Mouse (Mus musculus): ENCODE results near the gene Tnrc18. TPM values are rescaled to one million over a fixed set of nuclear protein-coding genes. Genes with fewer than 3 reads are reported as not detected.

Gene Tnrc18
- total RNA-seq, 2 experiments from 2014 or later = 15.1 to 21.8 TPM

DNA sequence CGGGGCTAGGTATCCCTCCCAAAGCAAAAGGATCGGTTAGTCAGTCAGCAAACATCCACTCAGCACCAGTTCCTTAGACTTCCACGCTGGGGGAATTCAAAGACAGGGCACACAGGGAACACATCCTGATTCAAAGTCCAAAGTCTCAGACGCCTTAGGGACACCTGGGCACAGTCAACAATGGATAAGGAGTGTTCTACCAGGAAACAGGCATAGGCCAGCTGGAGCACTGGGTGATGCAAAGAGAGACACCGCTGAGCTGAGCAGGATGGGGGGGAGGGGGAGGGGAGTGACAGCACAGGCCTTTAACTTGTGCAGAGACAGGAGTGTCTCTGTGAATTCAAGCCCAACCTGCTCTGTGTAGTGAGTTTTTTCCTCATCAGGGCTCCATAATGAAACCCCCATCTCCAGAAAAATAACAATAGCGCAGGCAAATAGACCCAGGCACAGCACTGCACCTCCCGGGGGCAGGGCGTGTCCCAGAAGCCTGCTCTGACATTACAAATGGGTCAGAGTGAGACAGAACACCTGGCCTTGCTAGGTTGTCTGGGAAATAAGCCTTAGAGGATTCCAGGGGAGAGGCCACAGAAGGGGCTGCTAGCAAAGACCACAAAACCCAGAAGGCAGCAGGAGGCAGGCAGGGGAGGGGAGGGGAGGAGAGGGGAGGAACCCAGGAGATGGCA lies 34.9 kb downstream of the Tnrc18 start:
- no peak for ATAC-seq (replicated peaks; ENCODE audit: low FRiP score, poor library complexity, severe bottlenecking)

- ATAC-seq (replicated peaks; ENCODE audit: low FRiP score, poor library complexity, severe bottlenecking) = no peak
Measured at GRCm38 (mm10) chr5:142780579-142780978, 36.9 kb downstream of the Tnrc18 start.

GRCm38 (mm10) chr5:142778871-142779270 lies 38.6 kb downstream of the Tnrc18 start:
- no peak for ATAC-seq (replicated peaks; ENCODE audit: low FRiP score, poor library complexity, severe bottlenecking)

DNA sequence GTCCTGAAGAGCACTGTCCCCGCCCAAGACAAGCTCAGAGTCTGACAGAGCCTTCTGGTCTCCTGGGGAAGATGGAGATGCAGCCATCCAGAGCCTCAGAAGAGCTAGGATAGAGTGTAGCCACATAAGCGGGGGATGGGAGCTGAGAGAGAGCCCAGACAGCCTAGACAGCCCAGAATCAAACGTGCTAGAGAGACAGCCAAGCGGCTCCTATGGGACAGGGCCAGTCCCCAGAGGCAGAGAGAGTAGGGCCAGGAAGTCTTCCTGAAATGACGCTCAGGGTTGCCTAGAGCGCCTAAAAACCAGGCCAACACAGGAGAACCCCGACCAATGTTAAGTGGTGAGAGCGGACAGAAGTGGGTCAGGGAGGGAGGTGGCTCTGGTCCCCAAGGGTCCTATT lies 39.3 kb downstream of the Tnrc18 start:
- ATAC-seq (replicated peaks; ENCODE audit: low FRiP score, poor library complexity, severe bottlenecking) = no peak

DNA sequence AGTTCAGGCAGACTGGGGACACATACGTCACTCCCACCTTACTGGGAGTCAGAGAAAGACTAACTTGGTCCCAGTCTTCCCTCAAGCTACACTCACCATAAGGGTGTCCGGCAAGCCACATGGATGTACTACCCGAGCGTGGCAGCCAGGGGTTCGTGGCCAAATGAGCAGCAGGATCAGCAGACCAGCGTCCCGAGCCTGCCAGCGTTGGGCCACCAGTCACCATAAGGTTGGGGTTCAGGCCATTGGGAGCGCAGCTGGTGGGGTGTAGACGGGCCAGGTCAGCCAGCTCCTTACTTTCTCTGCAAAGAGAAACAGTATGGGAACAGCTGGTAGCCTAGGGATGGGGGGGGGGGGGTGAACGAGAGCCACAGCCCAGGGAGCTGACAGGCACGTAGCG lies 41.4 kb downstream of the Tnrc18 start:
- no peak for ATAC-seq (replicated peaks; ENCODE audit: low FRiP score, poor library complexity, severe bottlenecking)

DNA sequence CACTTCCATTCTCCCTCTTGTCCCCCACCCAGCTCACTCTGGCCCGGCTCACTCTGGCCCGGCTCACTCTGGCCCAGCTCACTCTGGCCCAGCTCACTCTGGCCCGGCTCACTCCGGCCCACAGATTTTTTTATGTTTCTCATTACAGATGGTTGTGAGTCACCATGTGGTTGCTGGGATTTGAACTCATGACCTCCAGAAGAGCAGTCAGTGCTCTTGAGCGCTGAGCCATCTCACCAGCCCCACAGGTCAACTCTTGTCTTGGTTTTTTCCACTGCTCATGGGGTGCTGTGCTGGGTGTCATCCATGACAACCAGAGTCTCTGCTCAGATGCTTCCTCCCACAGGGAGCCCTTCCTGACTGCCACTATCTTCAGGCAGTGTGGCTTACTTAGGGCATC lies 42.7 kb downstream of the Tnrc18 start:
- no peak for ATAC-seq (replicated peaks; ENCODE audit: low FRiP score, poor library complexity, severe bottlenecking)

- ATAC-seq (replicated peaks; ENCODE audit: low FRiP score, poor library complexity, severe bottlenecking) = peak; percentile 97
Measured at GRCm38 (mm10) chr5:142771964-142772363, 45.5 kb downstream of the Tnrc18 start.

DNA sequence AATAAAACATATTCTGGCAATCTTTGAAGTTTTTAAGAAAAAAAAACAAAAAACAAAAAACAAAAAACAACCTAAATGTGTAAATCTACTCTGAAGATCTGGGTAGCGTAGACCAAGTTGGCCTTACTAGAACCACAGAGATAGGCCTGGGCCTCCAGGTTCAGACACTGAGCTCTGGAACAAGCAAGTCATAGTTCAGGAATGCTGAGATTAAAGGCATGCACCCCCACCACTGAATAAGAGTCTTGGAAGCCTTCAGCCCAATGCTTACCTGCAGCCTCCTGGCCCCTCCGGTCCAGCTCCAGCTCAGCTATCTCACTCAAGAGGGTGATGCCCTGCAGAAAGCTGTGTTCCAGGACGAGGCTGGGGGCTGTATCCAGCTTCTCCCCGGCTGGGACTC lies 46.4 kb downstream of the Tnrc18 start:
- no peak for ATAC-seq (replicated peaks; ENCODE audit: low FRiP score, poor library complexity, severe bottlenecking)

DNA sequence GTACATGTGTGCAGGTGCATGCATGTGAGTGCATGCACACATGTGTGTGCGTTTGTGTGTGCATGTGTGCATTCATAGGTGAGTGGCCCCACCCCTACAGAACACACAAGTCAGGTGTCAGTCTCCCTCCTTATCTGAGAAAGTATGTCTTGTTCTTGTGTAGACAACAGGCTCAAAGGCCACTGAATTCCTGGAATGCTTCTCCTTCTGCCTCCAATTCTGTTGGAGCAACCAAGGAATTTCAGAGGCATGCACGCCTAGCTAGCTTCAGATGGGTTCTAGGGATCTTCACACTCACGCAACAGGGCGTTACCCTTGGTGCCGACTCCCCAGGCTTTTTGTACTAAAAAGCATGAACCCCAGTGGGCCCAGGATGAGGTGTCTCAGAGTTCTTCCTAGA lies 47.8 kb downstream of the Tnrc18 start:
- no peak for ATAC-seq (replicated peaks; ENCODE audit: low FRiP score, poor library complexity, severe bottlenecking)

GRCm38 (mm10) chr5:142768352-142769267 lies 48.9 kb downstream of the Tnrc18 start:
- ATAC-seq (replicated peaks; ENCODE audit: low FRiP score, poor library complexity, severe bottlenecking) = no peak

DNA sequence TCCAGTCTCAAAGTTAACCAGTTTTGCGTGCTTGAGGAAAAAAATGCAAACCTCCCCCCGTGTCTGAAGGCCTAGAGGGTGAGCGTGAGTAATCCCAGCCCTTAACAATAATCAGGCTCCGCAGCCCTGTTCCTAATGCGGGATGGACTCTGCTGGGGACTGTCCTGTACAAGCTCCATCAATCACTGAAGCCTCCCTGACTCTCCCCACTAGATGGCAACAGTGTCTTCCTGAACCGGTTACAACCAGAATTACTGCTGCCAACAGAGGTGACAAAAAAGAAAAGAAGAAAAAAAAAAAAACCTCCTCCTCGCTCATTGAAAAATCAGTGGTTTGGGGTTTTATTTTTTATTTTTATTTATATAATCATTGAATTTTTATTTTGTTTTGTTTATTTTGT lies 49.5 kb downstream of the Tnrc18 start:
- ATAC-seq (replicated peaks; ENCODE audit: low FRiP score, poor library complexity, severe bottlenecking) = no peak

GRCm38 (mm10) chr5:142766708-142767107 lies 50.8 kb downstream of the Tnrc18 start:
- no peak for ATAC-seq (replicated peaks; ENCODE audit: low FRiP score, poor library complexity, severe bottlenecking)

GRCm38 (mm10) chr5:142764889-142765288 lies 52.6 kb downstream of the Tnrc18 start:
- no peak for ATAC-seq (replicated peaks; ENCODE audit: low FRiP score, poor library complexity, severe bottlenecking)

DNA sequence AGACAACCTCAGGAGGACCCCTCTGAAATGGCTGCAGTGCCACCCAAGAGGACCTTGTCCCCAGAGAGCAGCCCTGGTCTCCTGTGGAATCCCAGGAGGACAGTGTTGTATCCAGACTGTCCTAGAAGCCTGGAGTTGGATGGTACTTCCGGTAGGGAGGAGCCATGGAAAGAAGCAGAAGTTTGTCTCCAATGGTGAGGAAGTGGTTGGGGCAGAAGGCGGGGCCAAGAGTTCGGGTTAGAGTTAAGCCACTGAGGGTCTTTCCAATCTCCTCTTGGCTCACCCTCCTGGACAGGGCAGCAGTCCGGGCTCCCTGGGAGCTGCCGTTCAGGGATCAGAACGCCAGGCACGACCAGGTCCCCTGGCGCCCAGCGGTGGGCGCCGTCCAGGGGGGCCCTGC lies 53.2 kb downstream of the Tnrc18 start:
- ATAC-seq (replicated peaks; ENCODE audit: low FRiP score, poor library complexity, severe bottlenecking) = no peak

GRCm38 (mm10) chr5:142762082-142762807 lies 55.2 kb downstream of the Tnrc18 start:
- no peak for ATAC-seq (replicated peaks; ENCODE audit: low FRiP score, poor library complexity, severe bottlenecking)

DNA sequence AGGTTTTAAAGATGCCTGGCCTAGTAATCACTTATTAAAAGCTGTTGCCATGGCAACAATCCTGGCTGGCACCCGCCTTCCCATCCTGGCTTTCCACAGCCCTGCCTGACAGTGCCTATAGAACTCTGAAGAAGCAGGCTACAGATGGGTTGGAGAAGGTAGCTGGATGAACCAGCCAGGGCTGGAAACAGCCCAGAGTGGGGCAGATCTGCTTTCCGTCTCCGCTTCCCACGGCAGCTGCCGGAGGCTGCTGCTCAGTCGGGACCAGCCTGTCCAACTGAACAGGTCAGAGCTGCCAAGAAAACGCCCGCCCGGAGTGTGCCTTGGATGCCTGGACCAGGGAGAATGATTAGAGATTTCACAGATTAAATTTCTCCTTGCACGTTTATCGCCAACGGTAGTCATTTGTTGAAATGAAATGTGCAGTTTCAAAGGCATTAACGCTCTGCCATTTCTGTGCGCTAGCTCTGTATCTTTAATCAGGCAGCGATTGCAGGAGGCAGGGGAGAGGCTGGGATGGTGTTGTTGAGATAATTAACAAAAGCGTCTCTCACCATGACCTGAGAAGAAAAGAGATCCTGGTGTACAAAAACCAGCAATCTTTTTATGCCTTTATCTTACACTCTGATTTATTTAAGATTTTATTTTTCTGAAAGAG lies 56.0 kb downstream of the Tnrc18 start:
- ATAC-seq (replicated peaks; ENCODE audit: low FRiP score, poor library complexity, severe bottlenecking) = no peak

DNA sequence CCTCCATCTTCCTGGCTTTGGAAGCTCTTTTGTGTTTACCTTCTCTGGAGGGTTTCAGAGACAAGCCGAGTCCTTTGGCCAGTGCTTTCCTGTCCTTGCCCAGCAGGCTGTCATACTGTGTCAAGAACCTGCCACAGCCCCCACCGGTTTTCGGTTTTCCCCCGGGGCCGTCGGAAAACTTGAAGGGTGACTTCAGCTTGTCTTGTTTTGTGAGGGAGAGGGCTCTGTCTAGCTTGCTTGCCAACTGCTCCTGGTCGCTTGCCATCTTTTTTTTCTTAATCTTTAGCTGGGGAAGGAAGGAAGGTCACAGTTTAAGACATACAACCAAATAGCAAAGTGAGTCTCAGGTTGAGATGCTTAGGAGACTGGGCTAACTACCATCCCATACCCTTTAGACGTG lies 57.7 kb downstream of the Tnrc18 start:
- no peak for ATAC-seq (replicated peaks; ENCODE audit: low FRiP score, poor library complexity, severe bottlenecking)

DNA sequence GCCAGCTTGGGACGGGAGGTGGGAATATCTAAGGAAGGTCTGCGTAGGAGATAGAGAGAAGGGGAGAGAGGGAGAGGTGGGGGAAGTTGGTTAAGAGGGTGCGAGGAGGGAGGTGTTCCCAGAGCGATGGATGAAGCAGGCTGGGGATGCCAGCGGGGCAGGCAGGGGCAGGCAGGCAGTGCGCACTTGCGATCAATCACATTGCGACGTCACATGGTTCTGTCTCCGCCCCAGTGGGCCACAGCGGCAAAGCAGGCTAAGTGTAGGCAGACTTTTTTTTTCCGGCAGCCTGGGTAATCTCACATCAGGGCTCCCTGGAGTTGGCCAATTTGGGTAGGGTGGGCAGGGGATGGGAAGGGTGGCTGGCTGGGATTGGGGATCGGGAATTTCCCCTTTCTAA lies 65.2 kb downstream of the Tnrc18 start:
- no peak for ATAC-seq (replicated peaks; ENCODE audit: low FRiP score, poor library complexity, severe bottlenecking)

DNA sequence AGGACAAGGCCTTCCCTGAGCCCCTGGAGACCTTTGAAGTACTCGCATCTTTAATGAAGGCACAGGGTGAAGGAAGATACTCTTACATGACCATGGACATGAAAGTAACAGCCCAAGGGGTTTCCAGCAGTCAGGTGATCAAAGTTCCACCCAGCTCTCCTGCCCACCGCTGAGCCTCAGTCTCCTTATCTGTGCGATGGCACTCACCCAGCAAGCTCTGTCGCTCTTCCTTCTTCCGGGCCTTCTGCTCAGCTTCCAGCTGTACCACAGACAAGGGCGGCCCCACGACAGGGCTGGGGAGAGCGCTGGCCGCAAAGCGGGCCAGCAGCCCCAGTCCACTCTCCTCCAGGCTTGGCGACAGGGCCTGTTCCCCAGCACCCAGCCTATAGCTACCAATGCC lies 67.3 kb downstream of the Tnrc18 start:
- no peak for ATAC-seq (replicated peaks; ENCODE audit: low FRiP score, poor library complexity, severe bottlenecking)

- no peak for ATAC-seq (replicated peaks; ENCODE audit: low FRiP score, poor library complexity, severe bottlenecking)
Measured at GRCm38 (mm10) chr5:142747026-142747629, 70.3 kb downstream of the Tnrc18 start.
